Mouse (Mus musculus) gonadal fat pad, adult 2 months (tissue): ENCODE results near the gene Olfr66. TPM values are rescaled to one million over a fixed set of nuclear protein-coding genes. Genes with fewer than 3 reads are reported as not detected.

Source experiments
- DNase-seq: peaks from one replicate; pipeline ENCODE4 v3.0.0-alpha.2; 2012; ENCODE audit warnings: low read depth
- polyA plus RNA-seq: library from polyadenylated mRNA; depleted of rRNA; stranded (reverse); fragments of >200 nt; gene quantifications from 2 replicates; pipeline ENCODE4 v1.2.3, GENCODE M21; 2012; rRNA removed

Gene Olfr66
- not detected in 2 replicates for polyA plus RNA-seq

DNA sequence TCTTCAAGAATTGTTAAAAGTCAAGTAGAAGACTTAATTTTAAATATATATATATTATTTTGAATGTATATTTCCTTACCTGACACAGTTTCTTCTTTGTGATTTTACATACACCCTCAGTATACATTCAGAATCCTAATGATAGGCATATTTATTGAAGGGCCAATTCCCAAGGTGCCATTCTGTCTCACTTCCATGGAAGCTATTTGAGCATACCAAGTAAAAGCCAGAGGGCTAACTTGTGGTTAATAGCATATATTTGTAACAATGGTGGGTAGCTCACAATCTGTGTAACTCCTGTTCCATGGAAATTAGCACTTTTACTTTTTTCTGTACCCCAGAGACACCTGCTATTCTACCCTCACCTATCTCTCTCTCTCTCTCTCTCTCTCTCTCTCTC is at the start of gene Olfr66:
TSS of gene Olfr66 (minus strand) at position 101 of the 400 bp plus-strand sequence.
- DNase-seq = no peak

DNA sequence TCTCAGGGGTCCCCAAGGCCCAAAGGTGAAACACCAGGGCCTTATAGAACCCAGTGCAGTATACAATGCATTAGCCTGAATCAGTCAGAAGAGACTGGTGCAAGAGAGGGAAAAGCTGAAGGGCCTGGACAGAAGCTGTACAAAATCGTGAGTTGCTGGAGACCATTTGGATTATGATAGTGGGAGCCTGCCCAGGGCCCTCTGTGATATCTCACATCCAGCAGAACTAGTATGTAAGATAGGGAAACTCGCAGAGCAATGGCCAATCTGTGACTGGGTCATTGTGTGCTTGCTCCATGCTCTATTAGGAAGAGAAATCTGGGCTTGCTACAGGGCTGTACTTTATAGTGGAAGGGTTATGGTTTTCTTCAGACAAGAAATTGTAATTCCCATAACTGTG is 48.2 kb upstream of the Olfr66 start, which contains the start of gene Olfr632:
TSS of gene Olfr632 (plus strand) at position 84 of the 400 bp plus-strand sequence.
- DNase-seq = no peak

DNA sequence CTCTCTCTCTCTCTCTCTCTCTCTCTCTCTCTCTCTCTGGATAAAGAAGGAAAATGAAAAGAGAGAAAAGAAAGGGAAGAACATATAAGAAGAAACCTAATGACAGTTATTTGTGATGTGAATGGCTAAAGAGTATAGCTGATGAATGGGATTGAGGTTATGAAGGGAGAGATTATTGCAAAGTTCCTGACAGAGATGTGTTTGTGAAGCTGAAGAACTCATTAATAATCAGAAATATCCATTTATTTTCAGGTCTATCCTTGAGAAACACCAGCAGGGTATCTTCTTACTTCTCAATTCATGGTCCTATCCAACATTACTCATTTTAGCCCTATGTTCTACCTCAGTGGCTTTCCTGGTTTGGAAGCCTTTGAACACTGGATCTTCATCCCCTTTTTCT is 42.5 kb upstream of the Olfr66 start, which contains the start of gene Olfr631:
TSS of gene Olfr631 (plus strand) at position 301 of the 400 bp plus-strand sequence.
- DNase-seq = no peak

DNA sequence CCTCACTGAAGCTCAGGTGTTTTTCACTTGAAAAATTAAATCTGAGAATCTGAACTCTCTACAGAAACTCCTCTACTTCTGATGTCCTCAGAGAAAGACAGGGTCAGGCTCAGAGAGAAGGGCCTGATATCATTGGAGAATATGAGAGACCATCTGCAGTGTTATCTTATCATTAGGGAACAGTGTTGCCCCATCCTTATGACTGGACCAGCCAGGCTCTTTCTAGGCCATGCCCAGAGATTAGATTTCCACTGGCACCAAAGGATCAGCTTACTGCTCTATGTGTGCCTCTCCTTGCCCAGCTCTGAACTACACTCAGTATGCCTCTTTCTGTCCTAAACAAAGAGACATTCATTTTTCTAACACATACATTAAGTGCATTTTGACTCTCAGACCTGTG is 29.3 kb upstream of the Olfr66 start:
- no peak for DNase-seq

DNA sequence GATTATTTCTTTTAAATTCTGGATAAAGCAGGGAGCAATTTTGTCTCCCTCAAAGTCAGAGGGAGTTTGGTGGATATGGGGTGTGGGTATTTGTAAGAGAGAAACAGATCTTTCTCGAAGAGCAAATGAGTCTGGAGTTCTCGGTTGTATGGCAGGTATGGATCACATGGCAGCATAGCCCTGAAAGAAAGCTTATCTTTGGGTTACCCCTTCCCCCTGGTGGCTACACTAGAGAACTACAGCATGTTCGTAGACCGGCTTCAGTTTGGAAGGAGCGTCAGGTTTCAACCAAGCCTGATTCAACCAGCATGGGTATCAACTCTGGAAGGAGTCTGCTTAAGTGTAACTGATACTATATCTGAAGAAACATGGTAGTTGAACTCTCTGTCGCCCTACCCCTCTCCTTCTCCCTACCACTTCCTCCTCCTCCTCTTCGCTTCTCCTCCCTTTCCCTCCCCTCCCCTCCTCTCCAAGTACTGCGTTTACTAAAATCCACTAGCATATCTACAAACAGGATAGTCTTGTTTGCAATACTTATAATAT is 27.0 kb upstream of the Olfr66 start:
- DNase-seq = no peak

DNA sequence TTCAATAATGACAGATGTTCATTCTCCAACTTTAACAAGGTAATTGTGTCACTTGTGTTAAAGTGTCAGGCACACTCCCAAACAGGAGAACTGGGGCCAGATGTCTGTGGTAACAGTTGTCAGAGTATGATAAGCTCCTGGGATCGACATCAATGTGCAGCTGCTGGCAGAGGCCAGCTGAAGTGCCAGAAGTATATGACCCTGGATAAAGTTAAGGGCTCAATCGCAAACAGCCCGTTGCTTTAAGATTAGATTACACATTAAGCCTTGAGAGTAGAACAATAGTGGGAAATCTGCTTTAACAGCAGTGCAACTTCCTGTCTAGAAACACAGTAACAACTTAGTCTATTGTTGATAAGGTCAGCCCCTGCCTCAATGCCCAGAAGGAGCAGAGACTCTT is 24.0 kb upstream of the Olfr66 start:
- no peak for DNase-seq

DNA sequence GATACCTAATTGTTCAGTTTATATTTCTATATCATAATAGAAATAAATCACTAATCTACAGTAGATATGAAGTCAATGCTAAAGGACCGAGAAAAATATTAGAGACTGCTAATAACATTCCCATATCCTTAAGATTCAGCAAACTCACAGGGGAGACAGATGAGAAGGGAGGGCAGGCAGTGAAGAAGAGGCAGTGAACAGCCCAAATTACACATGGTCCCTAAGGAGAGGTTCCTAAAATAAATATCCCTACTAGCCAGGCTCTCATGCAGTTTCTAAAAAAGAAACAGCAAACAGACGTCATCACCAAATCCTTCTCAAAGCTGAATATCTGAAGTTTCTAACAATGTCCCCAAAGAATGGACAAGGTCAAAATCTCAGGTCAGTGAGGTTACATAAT is 17.1 kb upstream of the Olfr66 start, which contains the start of gene Olfr65:
TSS of gene Olfr65 (plus strand) at position 301 of the 400 bp plus-strand sequence.
- no peak for DNase-seq

DNA sequence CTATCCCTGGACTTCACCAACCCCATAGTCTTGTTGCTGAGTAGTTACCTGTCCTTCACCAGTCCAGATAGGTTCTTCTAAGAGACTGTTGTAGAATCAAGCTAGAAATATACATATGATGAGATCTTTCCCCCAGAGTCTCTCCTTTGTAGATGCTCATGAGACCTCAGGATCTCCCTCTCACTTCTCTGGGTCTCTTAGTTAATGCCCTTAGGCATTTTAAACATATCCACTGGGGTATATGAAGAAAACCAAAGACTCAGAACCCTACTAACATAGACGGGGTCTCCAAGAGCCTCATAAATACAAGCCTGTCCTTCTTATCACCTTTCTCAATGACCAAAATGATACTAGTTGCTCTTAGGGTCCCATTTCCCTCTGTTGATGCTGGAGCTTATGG is 8.3 kb upstream of the Olfr66 start, which contains the start of gene Olfr64:
TSS of gene Olfr64 (minus strand) at position 101 of the 400 bp plus-strand sequence.
- DNase-seq = no peak

DNA sequence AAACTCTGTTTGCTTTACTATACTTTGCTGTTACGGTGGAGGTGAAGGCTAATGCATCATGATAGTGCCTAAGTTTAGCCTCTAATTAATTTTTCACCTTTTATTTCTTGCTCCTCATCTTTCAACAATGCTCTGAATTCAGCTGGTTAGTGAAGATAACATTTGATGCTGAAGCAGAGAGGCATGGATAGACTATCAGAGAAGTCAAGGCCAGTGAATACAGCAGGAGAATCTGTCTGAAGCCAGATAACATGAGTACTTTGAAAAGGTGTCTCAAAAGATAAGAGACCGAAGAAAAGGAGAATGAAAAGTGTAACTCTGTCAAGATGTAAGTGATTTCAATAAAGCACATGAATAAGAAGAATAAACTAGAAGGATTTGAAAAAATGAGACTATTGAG is 9.0 kb downstream of the Olfr66 start:
- DNase-seq = no peak

DNA sequence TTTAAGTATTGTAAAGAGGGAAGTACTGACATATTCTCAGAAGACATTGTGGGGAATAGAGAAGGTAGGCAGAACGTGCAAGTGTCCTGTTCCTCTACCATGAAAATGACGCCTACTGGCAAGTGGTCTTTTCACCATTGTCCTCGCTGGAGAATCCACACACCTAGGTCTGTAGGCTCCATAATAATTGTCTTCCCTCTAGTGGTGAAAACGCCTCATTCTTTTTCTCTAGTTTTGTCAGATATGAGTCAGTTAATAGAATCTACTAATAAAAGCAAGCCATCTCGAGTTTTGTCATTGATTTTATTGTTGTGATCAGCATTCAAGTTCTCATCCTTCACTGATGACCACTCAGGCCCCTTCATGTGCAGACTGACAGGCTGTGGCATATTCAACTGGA is 11.6 kb downstream of the Olfr66 start:
- DNase-seq = no peak

DNA sequence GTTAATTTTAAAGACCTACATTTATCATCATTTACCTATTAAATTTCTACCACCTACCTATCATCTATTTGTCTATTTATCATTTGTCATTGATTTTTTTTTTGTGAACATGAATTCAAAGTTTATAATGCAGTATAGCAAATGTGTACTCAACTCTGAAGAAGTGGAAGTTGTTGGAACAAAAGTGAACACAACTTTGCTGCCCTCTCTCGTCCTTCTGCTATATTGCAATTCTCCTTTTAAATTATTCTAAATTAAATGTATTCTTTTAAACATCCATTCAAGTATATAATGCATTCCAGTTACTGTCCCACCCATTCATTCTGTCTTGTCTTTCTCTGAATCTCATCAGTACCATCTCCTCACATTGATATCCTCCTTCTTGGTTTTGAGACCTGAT is 13.0 kb downstream of the Olfr66 start:
- DNase-seq = no peak

DNA sequence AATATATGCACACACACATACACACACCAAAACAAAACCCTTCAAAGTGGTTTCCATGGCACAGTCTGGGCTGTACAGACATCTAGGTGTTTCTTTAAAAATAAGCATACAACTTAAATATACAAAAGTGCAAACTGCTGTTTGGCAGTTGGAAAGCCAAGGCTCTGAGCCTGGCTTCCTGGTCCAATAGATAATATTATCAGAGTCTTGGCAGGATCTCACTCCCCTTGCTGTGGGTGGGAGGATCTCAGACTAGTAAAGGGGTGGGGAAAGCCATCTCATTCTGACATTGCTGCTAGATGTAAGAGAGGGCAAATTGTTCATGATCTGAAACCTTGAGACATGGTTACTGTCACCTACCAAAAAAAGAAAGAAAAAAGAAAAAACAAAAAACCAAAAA is 15.4 kb downstream of the Olfr66 start:
- DNase-seq = no peak

DNA sequence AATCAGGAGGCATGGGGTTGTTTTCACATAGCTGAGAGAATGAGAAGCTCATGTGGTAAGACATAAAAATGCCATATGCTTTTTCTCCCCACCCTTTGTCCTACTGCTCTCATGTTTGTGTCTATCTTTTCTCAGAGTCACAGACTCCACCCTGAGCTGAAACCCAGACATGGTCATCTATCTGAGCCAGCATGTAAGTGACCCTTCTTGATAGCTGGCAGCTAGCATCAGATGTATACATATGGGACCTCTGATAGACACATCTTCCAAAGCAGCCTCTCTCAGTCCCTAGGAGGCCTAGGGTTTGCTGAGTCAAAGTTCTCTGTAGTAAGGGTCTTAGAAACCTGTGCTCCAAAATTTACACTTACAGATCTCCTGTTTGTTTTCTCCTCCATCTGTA is 20.3 kb downstream of the Olfr66 start:
- no peak for DNase-seq

DNA sequence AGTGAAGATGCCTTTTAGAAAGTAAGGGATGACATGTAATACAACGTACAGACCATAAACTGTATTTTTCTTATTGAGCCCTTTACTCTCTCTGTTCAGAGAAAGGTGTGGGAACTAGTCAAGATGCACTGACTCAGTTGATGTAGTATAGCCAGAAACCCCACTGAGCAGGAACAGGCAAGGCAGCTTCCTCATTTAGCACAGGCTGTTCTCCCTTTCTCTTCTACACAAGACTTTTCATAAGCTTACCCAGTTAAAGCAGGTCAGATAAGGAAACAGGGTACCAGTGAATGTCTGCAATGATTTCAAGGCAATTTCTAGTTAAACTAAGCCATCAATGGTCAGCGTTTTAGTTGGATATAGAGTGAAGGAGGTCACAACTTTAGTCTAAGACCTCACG is 24.5 kb downstream of the Olfr66 start:
- no peak for DNase-seq

DNA sequence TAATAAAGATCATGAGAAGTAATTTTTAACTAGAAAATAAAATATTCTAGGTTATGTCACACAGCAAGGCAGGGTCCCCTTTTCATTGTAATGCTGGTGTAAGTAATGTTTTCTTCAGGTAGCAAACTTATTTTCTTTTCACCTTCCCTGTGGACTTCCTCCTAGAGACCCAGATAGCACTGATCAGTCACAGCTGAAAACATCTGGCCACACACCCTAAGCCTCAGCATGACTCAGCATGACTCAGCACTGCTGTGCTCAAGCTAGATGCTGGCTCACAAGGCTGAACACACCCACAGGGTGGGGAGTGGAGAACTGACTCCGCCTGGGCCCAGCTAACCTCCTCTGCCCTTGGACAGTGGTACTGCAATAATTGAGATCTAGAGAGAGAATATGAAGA is 25.2 kb downstream of the Olfr66 start:
- DNase-seq = no peak

DNA sequence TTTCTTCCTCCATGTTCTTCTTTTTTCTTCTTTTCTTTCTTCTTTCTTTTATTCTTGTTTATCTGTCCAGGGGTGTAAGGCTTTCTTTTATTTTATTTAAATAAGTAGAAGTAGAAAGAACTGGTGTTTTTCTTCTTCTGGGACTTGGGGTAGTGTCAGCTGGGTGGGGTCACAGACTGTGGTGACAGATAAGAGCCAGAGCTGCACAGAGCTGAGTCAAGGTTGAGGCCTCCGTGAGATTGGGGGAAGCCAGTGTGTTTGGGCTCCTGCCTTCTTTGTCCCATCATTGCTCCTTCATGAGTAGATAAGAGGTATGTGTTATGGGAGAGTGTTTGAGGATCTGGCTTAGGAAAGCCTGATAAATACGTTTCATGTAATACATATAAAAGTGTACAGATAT is 27.0 kb downstream of the Olfr66 start:
- DNase-seq = no peak

DNA sequence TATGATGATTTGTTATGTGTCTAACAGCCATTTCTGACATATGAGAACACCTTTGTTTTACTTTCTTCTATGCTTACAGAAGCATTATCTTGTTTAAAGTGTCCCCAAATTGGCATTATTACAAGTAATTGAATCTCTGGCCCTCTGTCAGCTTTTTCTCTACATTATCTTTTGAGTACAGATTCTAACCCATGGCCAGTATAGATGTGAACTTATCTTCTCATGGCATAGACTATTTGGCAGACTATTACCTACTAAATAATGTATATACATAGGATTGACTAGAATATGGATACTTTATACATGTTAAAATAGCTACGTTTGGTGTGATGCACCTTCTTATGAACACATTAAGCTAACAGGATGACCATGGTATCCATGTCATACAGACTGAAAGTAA is 31.4 kb downstream of the Olfr66 start:
- no peak for DNase-seq

DNA sequence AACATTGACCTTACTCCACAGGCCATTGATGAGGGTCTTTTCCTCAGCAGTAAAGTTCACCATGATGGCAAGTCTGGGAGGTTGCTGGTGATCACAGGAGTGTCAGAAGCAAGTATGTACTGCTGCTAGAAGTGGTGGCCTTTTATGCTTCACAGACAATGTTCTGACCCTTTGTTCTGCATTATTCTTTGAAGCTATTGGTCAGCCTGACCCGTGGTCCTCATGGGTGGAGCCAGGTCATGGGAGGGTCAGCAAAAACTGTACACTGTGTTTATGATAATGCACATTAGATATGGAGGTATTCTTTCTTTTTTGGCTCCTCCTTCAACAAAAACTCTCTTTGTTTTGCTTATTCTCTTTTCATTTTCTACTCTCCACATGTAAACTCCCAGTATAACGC is 33.0 kb downstream of the Olfr66 start, which contains the start of gene Hbb-y:
TSS of gene Hbb-y (minus strand) at position 127 of the 400 bp plus-strand sequence.
- DNase-seq = no peak

DNA sequence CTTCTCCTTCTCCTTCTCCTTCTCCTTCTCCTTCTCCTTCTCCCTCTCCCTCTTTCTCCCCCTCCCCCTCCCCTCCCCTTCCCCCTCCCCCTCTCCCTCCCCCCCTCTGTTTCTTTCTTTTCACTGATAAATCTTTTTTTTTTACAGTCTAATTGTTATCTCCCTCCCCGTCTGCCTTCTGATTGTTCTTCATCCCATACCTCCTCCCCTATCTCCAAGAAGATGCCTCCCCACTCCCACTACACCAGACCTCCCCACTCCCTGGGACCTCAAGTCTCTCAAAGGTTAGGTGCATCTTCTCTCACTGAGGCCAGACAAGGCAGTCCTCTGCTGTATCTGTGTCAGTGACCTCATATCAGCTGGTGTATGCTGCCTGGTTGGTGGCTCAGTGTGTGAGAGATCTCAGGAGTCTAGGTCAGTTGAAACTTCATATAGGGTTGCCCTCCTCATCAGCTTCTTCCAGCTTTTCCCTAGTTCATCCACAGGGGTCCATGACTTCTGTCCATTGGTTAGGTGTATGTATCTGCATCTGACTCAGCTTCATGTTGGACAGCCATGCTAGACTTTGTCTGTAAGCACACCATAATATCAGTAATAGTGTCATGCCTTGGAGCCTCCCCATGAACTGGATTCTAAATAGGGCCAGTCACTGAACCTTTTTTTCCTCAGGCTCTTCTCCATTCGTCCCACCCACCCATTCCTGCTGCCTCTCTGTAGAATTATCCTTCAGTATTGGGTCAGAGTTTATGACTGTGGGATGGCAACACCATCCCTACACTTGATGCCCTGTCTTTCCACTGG is 41.3 kb downstream of the Olfr66 start:
- no peak for DNase-seq

DNA sequence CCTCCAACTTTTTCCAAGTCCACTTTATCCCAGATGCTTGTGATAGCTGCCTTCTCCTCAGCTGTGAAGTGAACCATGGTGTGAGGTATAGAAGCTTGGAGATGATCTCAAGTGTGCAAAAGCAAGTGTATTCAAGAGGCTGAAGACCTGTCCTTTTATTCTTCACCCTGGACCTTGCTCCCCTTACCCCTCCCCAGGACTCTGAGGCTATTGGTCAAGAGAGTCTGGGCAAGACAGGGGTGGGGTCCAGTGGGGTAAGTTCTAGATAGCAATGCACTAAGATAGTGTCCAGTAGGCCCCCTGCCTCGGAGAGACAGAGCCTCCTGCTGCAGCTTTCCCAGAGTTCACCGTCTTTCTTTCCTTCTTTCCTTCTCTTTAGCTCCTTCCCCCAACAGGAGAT is 43.0 kb downstream of the Olfr66 start, which contains the start of gene Hbb-bh1:
TSS of gene Hbb-bh1 (minus strand) at position 131 of the 400 bp plus-strand sequence.
- no peak for DNase-seq

DNA sequence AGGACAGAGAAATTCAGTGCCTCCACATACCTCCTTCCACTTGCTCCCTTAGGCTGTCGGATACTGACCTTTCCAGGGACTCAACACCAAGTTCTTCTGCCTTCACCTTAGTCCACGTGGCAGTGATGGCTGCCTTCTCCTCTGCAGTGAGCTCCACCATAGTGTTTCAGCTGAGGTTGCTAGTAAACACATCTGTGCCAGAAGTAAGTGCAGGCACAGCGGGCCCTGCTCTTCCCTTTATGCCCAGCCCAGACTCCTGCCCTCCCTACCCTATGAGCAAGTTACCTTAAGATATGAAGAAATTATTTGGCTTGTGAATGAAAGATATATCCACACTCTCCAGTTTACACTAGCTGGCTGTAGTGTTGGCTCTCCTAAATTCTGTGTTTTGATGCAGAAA is 45.8 kb downstream of the Olfr66 start, which contains the start of gene Hbb-bh2:
TSS of gene Hbb-bh2 (minus strand) at position 253 of the 400 bp plus-strand sequence.
- no peak for DNase-seq
